Mouse (Mus musculus) kidney, adult 2 months (tissue): ENCODE results near the gene Ncf1.

Experiments used
- CTCF ChIP-seq: fragments of 200-500 bp; conservative IDR thresholded peaks from 2 replicates; pipeline ENCODE4 v1.5.1; 2011; ENCODE audit warnings: low read depth, mild to moderate bottlenecking, control low read depth, low read length, moderate library complexity, mixed read lengths; ENCODE audit not compliant: insufficient read depth, insufficient read length
- POLR2A ChIP-seq: fragments of 200-500 bp; IDR thresholded peaks from one replicate; pipeline ENCODE4 v1.6.1; 2011; ENCODE audit warnings: low read depth, low read length, control low read depth

DNA sequence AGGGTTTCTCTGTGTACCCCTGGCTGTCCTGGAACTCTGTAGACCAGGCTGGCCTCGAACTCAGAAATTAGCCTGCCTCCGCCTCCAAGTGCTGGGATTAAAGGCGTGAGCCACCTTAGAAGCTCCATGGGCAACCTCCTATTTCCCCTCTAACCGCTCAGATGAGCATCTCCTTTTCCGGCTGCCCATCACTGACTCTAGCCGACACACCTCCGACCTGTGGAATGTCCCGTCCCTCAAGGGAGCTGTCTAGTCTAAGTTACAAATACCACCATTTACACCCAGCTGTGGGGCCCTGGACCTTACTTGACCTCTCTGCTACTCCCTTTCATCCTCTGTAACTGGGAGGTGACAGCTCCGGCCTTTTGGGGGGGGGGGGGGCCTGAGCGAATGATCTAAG is 53.7 kb downstream of the Ncf1 start:
- no peak for TF ChIP-seq CTCF
- TF ChIP-seq POLR2A: no peak
